Mouse (Mus musculus) liver, embryonic 15.5 days (tissue): Measurements from ENCODE around the gene Syde1. TPM values are rescaled to one million over a fixed set of nuclear protein-coding genes. Genes with fewer than 3 reads are reported as not detected.

Source experiments
- ATAC-seq: fragments of 200-750 bp; cut with Nextera tagmentation; 2 replicates; pipeline ENCODE4 v1.8.0; 2017; ENCODE audit warnings: moderate number of reproducible peaks, mild to moderate bottlenecking, moderate library complexity; ENCODE audit not compliant: insufficient read depth
- H3K27ac ChIP-seq: fragments of 300-500 bp; sonication (generic); replicated peaks from 2 replicates; pipeline ENCODE4 v1.5.1; 2015; ENCODE audit warnings: mild to moderate bottlenecking, inconsistent platforms
- H3K27me3 ChIP-seq: fragments of 300-500 bp; sonication (generic); 2 replicates; pipeline ENCODE4 v1.6.1; 2015; ENCODE audit warnings: mild to moderate bottlenecking, inconsistent platforms
- H3K36me3 ChIP-seq: fragments of 300-500 bp; sonication (generic); replicated peaks from 2 replicates; pipeline ENCODE4 v1.6.1; 2015; ENCODE audit warnings: moderate library complexity, mild to moderate bottlenecking, inconsistent platforms
- H3K4me1 ChIP-seq: fragments of 300-500 bp; sonication (generic); replicated peaks from 2 replicates; pipeline ENCODE4 v1.6.1; 2015; ENCODE audit warnings: inconsistent platforms
- H3K4me2 ChIP-seq: fragments of 300-500 bp; sonication (generic); 2 replicates; pipeline ENCODE4 v1.6.1; 2015; ENCODE audit warnings: moderate library complexity, mild to moderate bottlenecking, inconsistent platforms
- H3K4me3 ChIP-seq: fragments of 300-500 bp; sonication (generic); replicated peaks from 2 replicates; pipeline ENCODE4 v1.5.1; 2015; ENCODE audit warnings: mild to moderate bottlenecking, inconsistent platforms
- H3K9ac ChIP-seq: fragments of 300-500 bp; sonication (generic); 2 replicates; pipeline ENCODE4 v1.6.1; 2015; ENCODE audit warnings: moderate library complexity, mild to moderate bottlenecking, inconsistent platforms
- H3K9me3 ChIP-seq: fragments of 300-500 bp; sonication (generic); replicated peaks from 2 replicates; pipeline ENCODE4 v1.6.1; 2016; ENCODE audit warnings: inconsistent platforms
- WGBS: fragments of 180-500 bp; shearing (Covaris S2); methylation state at CpG from one replicate; pipeline ENCODE4 v1.1.7; 2015; ENCODE audit warnings: mixed read lengths; ENCODE audit not compliant: insufficient replicate concordance; 5-methylcytosine and 5-hydroxymethylcytosine counted together
- polyA plus RNA-seq: library from polyadenylated mRNA; unstranded; fragments of >200 nt; fragmentation: Nextera tagmentation; extraction: Ambion mirVana; gene quantifications from 2 replicates; pipeline ENCODE4 v1.2.1, GENCODE M21; 2015

The Syde1 gene
- polyA plus RNA-seq, 1 experiment from 2014 or later: 1.6 TPM

GRCm38 (mm10) chr10:78540943-78541342, 50.8 kb downstream of the Syde1 start:
- Histone ChIP-seq H3K4me1 (no peaks in the 10 kb centered on the region), H3K27me3 (no peaks in the 10 kb centered on the region; the same call in none of the 2 replicates), H3K9ac (no peak overlapping the region), H3K27ac (no peak overlapping the region), H3K9me3 (no peaks in the 10 kb centered on the region), H3K4me3 (no peak overlapping the region), H3K4me2 (no peak overlapping the region), H3K36me3 (no peaks in the 10 kb centered on the region)
- WGBS: 66% methylated on average over 2 of the region's 2 CpGs
- ATAC-seq: no peak

Other genes starting within 250 kb of the Syde1 start
- gene Agpat3, start 239.5 kb downstream of the Syde1 start, polyA plus RNA-seq: 33.1 and 46.0 TPM in 2 replicates
- 110 and 119 TPM in 2 replicates for gene Rrp1, start 178.9 kb downstream of the Syde1 start, polyA plus RNA-seq
- 85.5 and 95.3 TPM in 2 replicates for gene Cstb, start 166.3 kb downstream of the Syde1 start, polyA plus RNA-seq
- gene Pdxk, start 127.0 kb downstream of the Syde1 start, polyA plus RNA-seq: 5.9 and 6.0 TPM in 2 replicates
- gene Olfr1358, start 74.5 kb downstream of the Syde1 start, polyA plus RNA-seq: not detected in 2 replicates
- gene Ilvbl, start 17.6 kb downstream of the Syde1 start, polyA plus RNA-seq: 16.3 and 17.3 TPM in 2 replicates
- not detected in 2 replicates for gene Olfr1357, start 26.1 kb upstream of the Syde1 start, polyA plus RNA-seq
- not detected in 2 replicates for gene Casp14, start 126.3 kb upstream of the Syde1 start, polyA plus RNA-seq
- gene Ccdc105, start 161.1 kb upstream of the Syde1 start, polyA plus RNA-seq: not detected in 2 replicates
- 0.12 and 0.17 TPM in 2 replicates for gene Slc1a6, start 188.5 kb upstream of the Syde1 start, polyA plus RNA-seq